Mouse (Mus musculus) liver, postnatal 0 days (tissue): ENCODE measurements around the gene Zfp513. TPM values are rescaled to one million over a fixed set of nuclear protein-coding genes. Genes with fewer than 3 reads are reported as not detected.

Source experiments
- ATAC-seq: fragments of 200-750 bp; cut with Nextera tagmentation; 2 replicates; pipeline ENCODE4 v1.8.0; 2017; ENCODE audit warnings: mild to moderate bottlenecking, moderate library complexity
- DNase-seq: peaks from one replicate; pipeline ENCODE4 v3.0.0-alpha.2; 2016
- H3K27ac ChIP-seq: fragments of 300-500 bp; sonication (generic); 2 replicates; pipeline ENCODE4 v1.5.1; 2014; ENCODE audit warnings: antibody characterized with exemption, moderate library complexity, mild to moderate bottlenecking, low read depth
- H3K27me3 ChIP-seq: fragments of 300-500 bp; sonication (generic); 2 replicates; pipeline ENCODE4 v1.6.1; 2014; ENCODE audit warnings: low read length, control low read depth, mixed read lengths; ENCODE audit not compliant: insufficient read depth
- H3K36me3 ChIP-seq: fragments of 300-500 bp; sonication (generic); replicated peaks from 2 replicates; pipeline ENCODE4 v1.6.1; 2014; ENCODE audit warnings: mild to moderate bottlenecking, control low read depth, low read length, moderate library complexity, mixed read lengths; ENCODE audit not compliant: insufficient read depth
- H3K4me1 ChIP-seq: fragments of 300-500 bp; sonication (generic); 2 replicates; pipeline ENCODE4 v1.6.1; 2014; ENCODE audit warnings: antibody characterized with exemption, mild to moderate bottlenecking, control low read depth; ENCODE audit not compliant: insufficient read depth
- H3K4me2 ChIP-seq: fragments of 300-500 bp; sonication (generic); 2 replicates; pipeline ENCODE4 v1.6.1; 2014; ENCODE audit warnings: low read depth, mild to moderate bottlenecking, low read length, moderate library complexity, mixed read lengths
- H3K4me3 ChIP-seq: fragments of 300-500 bp; sonication (generic); 2 replicates; pipeline ENCODE4 v1.5.1; 2014; ENCODE audit warnings: low read depth, low read length
- H3K9ac ChIP-seq: fragments of 300-500 bp; sonication (generic); replicated peaks from 2 replicates; pipeline ENCODE4 v1.6.1; 2014; ENCODE audit warnings: mild to moderate bottlenecking, moderate library complexity
- H3K9me3 ChIP-seq: fragments of 300-500 bp; sonication (generic); 2 replicates; pipeline ENCODE4 v1.6.1; 2016; ENCODE audit warnings: mild to moderate bottlenecking, control low read depth, low read length, mixed read lengths
- CTCF ChIP-seq: sonication (generic); IDR thresholded peaks from 2 replicates; pipeline ENCODE4 v1.5.1; 2016; ENCODE audit warnings: antibody characterized with exemption, low read depth
- EP300 ChIP-seq: IDR thresholded peaks from 2 replicates; pipeline ENCODE4 v1.6.1; 2016; ENCODE audit warnings: antibody characterized with exemption, low read depth, mild to moderate bottlenecking
- WGBS: fragments of 180-500 bp; shearing (Covaris S2); extraction: QIAGEN DNeasy Blood & Tissue Kit; methylation state at CpG from one replicate; pipeline ENCODE4 v1.1.7; 2014; ENCODE audit not compliant: insufficient replicate concordance; 5-methylcytosine and 5-hydroxymethylcytosine counted together
- polyA plus RNA-seq: library from polyadenylated mRNA; unstranded; fragments of >200 nt; fragmentation: Nextera tagmentation; extraction: Ambion mirVana; gene quantifications from 2 replicates; pipeline ENCODE4 v1.2.1, GENCODE M21; 2015

The Zfp513 gene
- polyA plus RNA-seq, 1 experiment from 2014 or later: 2.9 TPM

DNA sequence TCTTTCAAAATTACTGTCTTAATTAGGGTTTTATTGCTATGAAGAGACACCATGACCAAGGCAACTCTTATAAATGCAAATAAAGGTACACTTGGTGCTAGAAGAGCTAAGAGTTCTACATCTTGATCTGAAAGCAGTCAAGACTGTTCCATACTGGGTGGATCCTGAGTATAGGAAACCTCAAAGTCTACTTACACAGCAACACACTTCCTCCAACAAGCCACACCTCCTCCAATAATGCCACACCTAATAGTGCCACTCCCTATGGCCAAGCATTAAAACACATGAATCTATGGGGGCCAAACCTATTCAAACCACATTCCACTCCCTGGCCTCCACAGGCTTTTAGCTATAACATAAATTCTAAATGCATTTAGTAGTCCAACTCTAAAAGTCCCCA lies 39.6 kb downstream of the Zfp513 start:
- H3K4me3 ChIP-seq: no peak overlapping the region
- TF ChIP-seq EP300 (no peak), CTCF (no peak)
- peaks cover 81% of the 10 kb centered on the region for H3K36me3 ChIP-seq
- ATAC-seq (no peak), DNase-seq (no peak)
- H3K4me1 ChIP-seq: no peaks in the 10 kb centered on the region
- no peaks in the 10 kb centered on the region for H3K27me3 ChIP-seq
- no peak overlapping the region for H3K9ac ChIP-seq
- no peak overlapping the region for H3K27ac ChIP-seq
- no peaks in the 10 kb centered on the region for H3K9me3 ChIP-seq
- H3K4me2 ChIP-seq: no peak overlapping the region

DNA sequence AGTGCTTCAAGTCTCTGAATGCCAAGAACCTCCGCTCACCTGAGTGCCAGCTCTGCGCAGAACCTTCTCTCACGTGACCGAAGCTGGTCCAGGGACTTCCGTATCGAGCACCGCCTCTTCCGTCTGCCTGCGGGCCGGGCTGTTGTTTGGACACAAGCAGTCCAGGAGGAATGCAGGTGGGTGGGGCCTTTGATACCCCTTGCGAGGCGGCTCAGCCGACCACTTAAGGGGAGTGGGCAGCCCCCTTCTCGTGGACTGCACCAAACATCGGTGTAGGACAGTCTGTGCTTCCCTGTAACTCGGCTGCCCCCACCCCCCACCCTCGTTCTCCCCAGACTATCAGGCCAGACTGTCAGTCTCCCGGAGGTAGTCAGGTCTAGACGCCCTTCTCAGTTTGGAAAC lies 48.0 kb downstream of the Zfp513 start, which contains the start of gene Mpv17:
Gene Mpv17, minus strand, starts transcription at position 100 of the 402 bp plus-strand sequence.
- H3K4me1 ChIP-seq: peaks cover 12% of the 10 kb centered on the region
- DNase-seq (peak; percentile 83), ATAC-seq (peak; percentile 90)
- peak within 1 kb of the TSS; percentile 82 for H3K4me2 ChIP-seq
- peaks cover 30% of the 10 kb centered on the region for H3K36me3 ChIP-seq
- H3K27ac ChIP-seq: peak within 1 kb of the TSS; percentile 35; the same call in 1 of the 2 replicates
- TF ChIP-seq CTCF (no peak), EP300 (no peak)
- H3K27me3 ChIP-seq: no peaks in the 10 kb centered on the region
- H3K4me3 ChIP-seq: peak within 1 kb of the TSS; percentile 74
- peak within 1 kb of the TSS; percentile 72 for H3K9ac ChIP-seq
- no peaks in the 10 kb centered on the region for H3K9me3 ChIP-seq
- WGBS: 0% methylated on average over 19 of the region's 19 CpGs

DNA sequence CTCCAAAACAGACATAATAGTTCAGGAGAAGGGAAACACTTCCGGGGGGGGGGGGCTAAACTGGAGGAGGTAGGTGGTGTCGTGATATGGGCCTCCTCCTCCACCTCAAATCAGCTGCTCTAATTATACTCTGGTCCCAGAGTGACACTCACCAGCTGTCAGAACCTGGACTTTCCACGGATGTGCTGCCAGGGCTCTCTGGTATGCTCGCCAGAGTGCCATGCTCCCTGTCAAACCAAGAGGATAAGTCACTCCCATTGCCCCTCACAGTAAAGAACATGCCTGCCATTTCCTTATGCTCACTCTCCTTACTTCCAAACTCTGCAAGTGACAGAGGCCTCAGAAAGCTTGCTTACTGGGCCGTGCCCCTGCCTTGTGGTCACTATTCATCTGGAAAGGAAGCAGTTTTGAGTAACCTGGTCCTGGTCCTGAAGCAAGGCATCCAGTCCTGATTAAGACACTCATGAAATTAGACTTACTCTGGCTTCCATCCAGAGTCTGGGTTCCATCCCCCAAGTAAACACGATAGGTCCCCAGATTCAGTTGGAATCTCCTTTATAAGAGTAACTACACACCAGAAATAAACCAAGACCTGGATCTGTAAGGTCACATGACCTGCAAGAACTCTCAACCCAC lies 48.5 kb downstream of the Zfp513 start:
- WGBS: 30% methylated on average over 6 of the region's 6 CpGs
- Histone ChIP-seq H3K4me2 (peak overlapping the region; percentile 82), H3K4me3 (peak overlapping the region; percentile 74), H3K9ac (peak overlapping the region; percentile 72), H3K36me3 (peaks cover 25% of the 10 kb centered on the region), H3K9me3 (no peaks in the 10 kb centered on the region), H3K27me3 (no peaks in the 10 kb centered on the region), H3K27ac (no peak overlapping the region), H3K4me1 (peaks cover 12% of the 10 kb centered on the region)
- ATAC-seq (peak; percentile 1), DNase-seq (no peak)
- no peak for TF ChIP-seq EP300
- no peak for TF ChIP-seq CTCF

DNA sequence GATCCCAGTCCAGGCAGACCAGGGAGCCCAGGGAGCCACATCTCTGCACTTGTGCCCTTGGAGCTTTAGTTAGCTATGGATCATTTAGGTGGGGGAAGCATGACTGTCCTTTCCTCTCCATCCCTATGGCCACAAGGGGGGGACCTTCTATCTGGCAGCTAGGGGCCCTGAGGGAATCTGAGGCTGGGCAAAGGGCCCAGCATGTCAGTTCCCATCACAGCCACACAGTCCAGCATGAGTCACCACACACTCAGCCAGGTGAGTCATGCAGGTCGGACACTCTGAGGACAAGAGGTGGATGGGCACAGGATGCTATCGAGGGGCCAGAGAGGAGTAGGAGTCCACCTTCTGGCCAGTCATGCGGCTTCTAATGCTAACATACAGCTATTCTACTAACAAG lies 50.4 kb downstream of the Zfp513 start:
- Histone ChIP-seq H3K4me3 (no peak overlapping the region), H3K4me1 (peaks cover 12% of the 10 kb centered on the region), H3K27ac (no peak overlapping the region), H3K9ac (no peak overlapping the region), H3K9me3 (no peaks in the 10 kb centered on the region), H3K27me3 (no peaks in the 10 kb centered on the region), H3K36me3 (peaks cover 8% of the 10 kb centered on the region), H3K4me2 (no peak overlapping the region)
- 0 out of 2 replicates have a peak, but pooled peaks have one; percentile 22 for ATAC-seq
- TF ChIP-seq EP300: no peak
- TF ChIP-seq CTCF: peak; percentile 37
- DNase-seq: no peak
- 78% methylated on average over 3 of the region's 3 CpGs for WGBS

DNA sequence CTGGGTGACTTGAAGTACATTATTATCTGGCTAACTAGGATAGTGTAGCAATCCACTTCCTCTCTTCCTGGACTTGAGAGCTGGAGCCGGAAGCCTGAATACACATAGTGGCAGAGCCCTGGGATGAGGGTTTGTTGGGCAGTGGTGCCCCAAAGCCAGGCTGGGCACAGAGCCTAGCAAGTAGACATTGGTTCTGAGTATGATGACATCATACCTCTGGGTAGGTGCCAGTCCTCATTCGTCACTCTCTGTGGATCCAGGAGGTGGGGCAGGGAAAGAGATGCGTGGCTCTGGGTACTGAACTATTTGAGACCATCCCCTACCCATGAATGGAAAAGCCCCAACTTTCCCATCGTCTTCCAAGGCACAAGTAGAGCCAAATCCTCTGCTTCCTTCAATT lies 52.3 kb downstream of the Zfp513 start:
- DNase-seq (no peak), ATAC-seq (no peak)
- TF ChIP-seq EP300 (no peak), CTCF (no peak)
- 73% methylated on average over 4 of the region's 4 CpGs for WGBS
- no peak overlapping the region for H3K9ac ChIP-seq
- H3K4me1 ChIP-seq: peaks cover 11% of the 10 kb centered on the region
- no peak overlapping the region for H3K4me2 ChIP-seq
- no peaks in the 10 kb centered on the region for H3K9me3 ChIP-seq
- no peak overlapping the region for H3K4me3 ChIP-seq
- no peaks in the 10 kb centered on the region for H3K27me3 ChIP-seq
- H3K36me3 ChIP-seq: peaks cover 5% of the 10 kb centered on the region; the same call in 1 of the 2 replicates
- H3K27ac ChIP-seq: no peak overlapping the region

Other genes with a start within 250 kb of the Zfp513 start
- gene Preb, start 241.9 kb downstream of the Zfp513 start, polyA plus RNA-seq: 79.2 and 80.6 TPM in 2 replicates
- 0.05 TPM in 1 of 2 replicates, not detected in the other for gene Tcf23, start 233.6 kb downstream of the Zfp513 start, polyA plus RNA-seq
- 162 and 169 TPM in 2 replicates for gene Atraid, start 154.0 kb downstream of the Zfp513 start, polyA plus RNA-seq
- 3.1 and 3.7 TPM in 2 replicates for gene Slc5a6, start 153.4 kb downstream of the Zfp513 start, polyA plus RNA-seq
- gene Cad, start 147.5 kb downstream of the Zfp513 start, polyA plus RNA-seq: 3.1 and 4.2 TPM in 2 replicates
- gene Dnajc5g, start 96.0 kb downstream of the Zfp513 start, polyA plus RNA-seq: not detected in 2 replicates
- 0.24 and 0.72 TPM in 2 replicates for gene Slc30a3, start 94.1 kb downstream of the Zfp513 start, polyA plus RNA-seq
- gene Trim54, start 85.6 kb downstream of the Zfp513 start, polyA plus RNA-seq: 0.12 and 0.86 TPM in 2 replicates
- gene Ucn, start 63.5 kb downstream of the Zfp513 start, polyA plus RNA-seq: not detected in 2 replicates
- 16.5 and 17.6 TPM in 2 replicates for gene Mpv17, start 48.1 kb downstream of the Zfp513 start, polyA plus RNA-seq
- gene Gm29609, start 22.4 kb downstream of the Zfp513 start, polyA plus RNA-seq: 0.21 and 0.59 TPM in 2 replicates
- 15.0 and 16.8 TPM in 2 replicates for gene Gtf3c2, start 22.2 kb downstream of the Zfp513 start, polyA plus RNA-seq
- 29.4 and 29.9 TPM in 2 replicates for gene Snx17, start 9.1 kb downstream of the Zfp513 start, polyA plus RNA-seq
- gene Eif2b4, start 8.9 kb downstream of the Zfp513 start, polyA plus RNA-seq: 35.5 and 36.8 TPM in 2 replicates
- 49.4 and 56.9 TPM in 2 replicates for gene Ppm1g, start 18.4 kb upstream of the Zfp513 start, polyA plus RNA-seq
- 42.9 and 43.0 TPM in 2 replicates for gene Nrbp1, start 38.6 kb upstream of the Zfp513 start, polyA plus RNA-seq
- 0.28 TPM in 1 of 2 replicates, not detected in the other for gene Gm9970, start 38.9 kb upstream of the Zfp513 start, polyA plus RNA-seq
- gene Krtcap3, start 49.4 kb upstream of the Zfp513 start, polyA plus RNA-seq: 6.5 and 7.5 TPM in 2 replicates
- 2.3 and 2.7 TPM in 2 replicates for gene Ift172, start 88.8 kb upstream of the Zfp513 start, polyA plus RNA-seq
- gene Fndc4, start 93.8 kb upstream of the Zfp513 start, polyA plus RNA-seq: 4.4 and 5.4 TPM in 2 replicates
- 53.7 and 63.1 TPM in 2 replicates for gene Gckr, start 95.1 kb upstream of the Zfp513 start, polyA plus RNA-seq